Mouse (Mus musculus): ENCODE results near the gene Ager. TPM values are rescaled to one million over a fixed set of nuclear protein-coding genes. Genes with fewer than 3 reads are reported as not detected.

Gene Ager
- polyA plus RNA-seq, 1 experiment = 0.22 TPM

DNA sequence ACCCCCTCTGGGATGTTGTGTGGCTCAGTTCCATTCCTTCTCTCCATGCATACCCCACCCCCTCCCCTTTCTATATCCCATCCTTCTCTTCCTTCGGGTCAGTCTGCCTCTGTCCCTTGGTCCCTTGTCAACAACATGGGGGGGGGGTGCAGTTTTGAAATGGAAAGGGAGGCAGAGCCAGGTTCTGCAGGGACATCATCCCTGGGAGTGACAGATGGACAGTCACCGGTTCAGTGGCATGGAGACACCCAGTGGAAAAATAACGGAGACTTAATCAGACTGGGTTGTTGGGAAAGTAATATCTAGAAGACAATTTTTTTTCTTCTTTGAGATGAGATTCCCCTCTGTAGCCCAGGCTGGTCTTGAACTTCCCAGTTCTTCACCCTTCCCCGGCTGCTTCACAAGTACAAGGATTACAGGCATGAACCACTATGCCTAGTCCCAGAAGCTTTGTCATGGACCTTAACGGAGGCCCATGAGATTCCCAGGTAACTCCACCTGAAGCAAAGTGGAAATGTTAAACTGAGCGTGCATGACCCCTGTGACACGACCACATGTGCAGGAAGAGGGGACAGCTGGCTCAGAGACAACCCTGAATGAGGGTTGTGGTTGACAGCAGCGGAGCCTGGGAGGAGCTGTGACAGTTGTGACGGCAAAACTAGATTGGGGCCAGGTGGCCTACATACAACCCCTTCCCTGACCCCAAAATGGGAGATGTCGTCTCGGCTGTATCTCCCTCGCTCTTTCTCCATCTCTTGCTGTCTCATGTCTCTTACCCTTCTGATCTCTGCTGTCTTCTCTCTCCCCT, 32.3 kb downstream of the Ager start:
- peaks cover 45% of the 10 kb centered on the region for H3K27me3 ChIP-seq (ENCODE audit: control insufficient read depth, insufficient read depth, insufficient read length)
- no peak overlapping the region for H3ac ChIP-seq (ENCODE audit: control insufficient read depth, insufficient read length)
- H3K4me2 ChIP-seq (ENCODE audit: low read depth) = no peak overlapping the region
- H3K79me2 ChIP-seq (ENCODE audit: control insufficient read depth, insufficient read depth) = no peaks in the 10 kb centered on the region
- H3K4me3 ChIP-seq = no peak overlapping the region
- no peaks in the 10 kb centered on the region for H3K36me3 ChIP-seq (ENCODE audit: control insufficient read depth, insufficient read depth)
- TF ChIP-seq TCF12 (IDR thresholded peaks at IDR 0.05; ENCODE audit: insufficient read depth, poor library complexity, severe bottlenecking) = no peak
- no peak for TF ChIP-seq MYOG (IDR thresholded peaks at IDR 0.05; ENCODE audit: control insufficient read depth in 1 of 3, insufficient read depth in 1 of 3, insufficient read length in 2 of 3, low read depth in 2 of 3)
- TF ChIP-seq USF1 (IDR thresholded peaks at IDR 0.05; ENCODE audit: low read depth) = no peak
- no peak for TF ChIP-seq CEBPB (IDR thresholded peaks at IDR 0.05; ENCODE audit: insufficient read depth, poor library complexity, severe bottlenecking)
- TF ChIP-seq REST (IDR thresholded peaks at IDR 0.05; ENCODE audit: insufficient read depth, insufficient read length) = no peak
- TF ChIP-seq MAX (IDR thresholded peaks at IDR 0.05; ENCODE audit: low read depth) = no peak
- TF ChIP-seq SRF (IDR thresholded peaks at IDR 0.05; ENCODE audit: control insufficient read depth, insufficient read length, low read depth) = no peak
- no peak for TF ChIP-seq POLR2A (IDR thresholded peaks at IDR 0.05; ENCODE audit: insufficient read length, low read depth)
- TF ChIP-seq POLR2AphosphoS2 (IDR thresholded peaks at IDR 0.05; ENCODE audit: insufficient read length, low read depth) = no peak
- no peak for TF ChIP-seq E2F4 (IDR thresholded peaks at IDR 0.05; ENCODE audit: insufficient read depth)
- TF ChIP-seq MYOD1 (IDR thresholded peaks at IDR 0.05; ENCODE audit: control insufficient read depth in 1 of 3, insufficient read length in 2 of 3, low read depth in 2 of 3) = no peak
- no peak for TF ChIP-seq TCF3 (IDR thresholded peaks at IDR 0.05; ENCODE audit: insufficient read length, low read depth)

DNA sequence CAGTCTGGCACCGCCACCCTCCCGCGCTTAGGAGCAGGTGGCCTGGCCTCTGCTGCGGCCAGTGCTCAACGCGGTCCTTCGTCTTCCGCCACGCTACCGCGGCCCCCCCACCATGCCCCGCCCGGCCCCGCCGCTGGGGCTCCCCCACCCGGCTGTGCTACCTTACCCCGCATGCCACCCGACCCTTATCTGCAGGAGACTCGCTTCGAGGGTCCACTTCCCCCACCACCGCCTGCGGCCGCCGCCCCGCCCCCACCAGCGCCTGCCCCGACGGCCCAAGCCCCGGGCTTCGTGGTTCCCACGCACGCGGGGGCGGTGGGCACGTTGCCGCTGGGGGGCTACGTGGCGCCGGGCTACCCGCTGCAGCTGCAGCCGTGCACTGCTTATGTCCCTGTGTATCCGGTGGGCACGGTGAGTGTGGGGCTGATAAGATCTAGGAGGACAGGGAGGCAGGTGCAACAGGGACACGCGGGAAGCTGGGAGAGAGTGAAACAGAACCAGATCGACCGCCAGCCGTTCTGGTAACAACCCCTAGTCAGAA, 33.2 kb downstream of the Ager start:
- no peak overlapping the region for H3K4me2 ChIP-seq (ENCODE audit: low read depth)
- no peak overlapping the region for H3ac ChIP-seq (ENCODE audit: control insufficient read depth, insufficient read length)
- no peak overlapping the region for H3K4me3 ChIP-seq
- TF ChIP-seq TCF12 (IDR thresholded peaks at IDR 0.05; ENCODE audit: insufficient read depth, poor library complexity, severe bottlenecking) (no peak), MYOD1 (IDR thresholded peaks at IDR 0.05; ENCODE audit: control insufficient read depth in 1 of 3, insufficient read length in 2 of 3, low read depth in 2 of 3) (peak in 1 of 3 experiments; percentile 1), REST (IDR thresholded peaks at IDR 0.05; ENCODE audit: insufficient read depth, insufficient read length) (no peak)
- no peaks in the 10 kb centered on the region for H3K79me2 ChIP-seq (ENCODE audit: control insufficient read depth, insufficient read depth)
- no peaks in the 10 kb centered on the region for H3K36me3 ChIP-seq (ENCODE audit: control insufficient read depth, insufficient read depth)
- peaks cover 45% of the 10 kb centered on the region for H3K27me3 ChIP-seq (ENCODE audit: control insufficient read depth, insufficient read depth, insufficient read length)

DNA sequence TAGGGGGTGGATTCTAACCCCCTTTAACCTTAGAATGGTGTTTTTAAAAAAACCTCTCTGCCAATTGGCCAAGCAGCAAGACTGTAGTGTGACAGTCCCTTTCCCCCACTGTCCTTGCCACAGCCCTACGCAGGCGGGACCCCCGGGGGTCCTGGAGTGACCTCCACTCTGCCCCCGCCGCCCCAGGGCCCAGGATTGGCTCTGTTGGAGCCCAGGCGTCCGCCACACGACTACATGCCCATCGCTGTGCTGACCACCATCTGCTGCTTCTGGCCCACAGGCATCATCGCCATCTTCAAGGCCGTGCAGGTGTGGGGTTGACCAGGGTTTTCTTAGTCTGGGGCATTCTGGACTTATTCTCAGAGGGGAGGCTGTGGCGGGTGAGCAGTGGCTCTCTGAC, 34.0 kb downstream of the Ager start:
- Histone ChIP-seq H3K36me3 (ENCODE audit: control insufficient read depth, insufficient read depth) (no peaks in the 10 kb centered on the region), H3ac (ENCODE audit: control insufficient read depth, insufficient read length) (no peak overlapping the region), H3K79me2 (ENCODE audit: control insufficient read depth, insufficient read depth) (no peaks in the 10 kb centered on the region), H3K4me2 (ENCODE audit: low read depth) (no peak overlapping the region), H3K4me3 (no peak overlapping the region), H3K27me3 (ENCODE audit: control insufficient read depth, insufficient read depth, insufficient read length) (peaks cover 45% of the 10 kb centered on the region)
- TF ChIP-seq POLR2AphosphoS2 (IDR thresholded peaks at IDR 0.05; ENCODE audit: insufficient read length, low read depth) = no peak
- no peak for TF ChIP-seq POLR2A (IDR thresholded peaks at IDR 0.05; ENCODE audit: insufficient read length, low read depth)
- TF ChIP-seq MYOD1 (IDR thresholded peaks at IDR 0.05; ENCODE audit: control insufficient read depth in 1 of 3, insufficient read length in 2 of 3, low read depth in 2 of 3) = no peak
- TF ChIP-seq TCF3 (IDR thresholded peaks at IDR 0.05; ENCODE audit: insufficient read length, low read depth) = no peak

DNA sequence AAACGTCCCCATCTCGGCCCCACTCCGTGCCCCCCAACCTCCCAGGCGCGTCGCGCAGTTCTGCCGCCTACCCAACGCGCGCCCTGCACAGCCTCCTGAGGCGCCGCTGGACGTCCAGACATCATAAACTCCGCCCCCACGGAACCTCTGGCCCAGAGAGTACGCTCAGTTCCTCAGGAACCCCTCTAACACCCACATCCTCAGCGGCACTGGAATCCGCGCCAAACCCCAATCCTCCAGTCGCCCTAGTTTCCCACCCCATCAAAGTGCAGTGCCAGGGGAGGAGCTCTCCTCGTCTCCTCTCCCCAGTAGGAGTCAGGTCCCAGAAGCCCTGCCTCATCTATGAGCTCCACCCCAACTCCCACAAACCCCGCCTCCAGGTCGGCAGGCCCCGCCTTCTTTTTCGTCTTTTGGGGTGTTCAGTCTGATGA, 34.6 kb downstream of the Ager start:
- H3ac ChIP-seq (ENCODE audit: control insufficient read depth, insufficient read length) = no peak overlapping the region
- H3K36me3 ChIP-seq (ENCODE audit: control insufficient read depth, insufficient read depth) = no peaks in the 10 kb centered on the region
- no peak overlapping the region for H3K4me2 ChIP-seq (ENCODE audit: low read depth)
- peaks cover 45% of the 10 kb centered on the region for H3K27me3 ChIP-seq (ENCODE audit: control insufficient read depth, insufficient read depth, insufficient read length)
- TF ChIP-seq SRF (IDR thresholded peaks at IDR 0.05; ENCODE audit: control insufficient read depth, insufficient read length, low read depth) = no peak
- no peak for TF ChIP-seq MAX (IDR thresholded peaks at IDR 0.05; ENCODE audit: low read depth)
- no peak for TF ChIP-seq REST (IDR thresholded peaks at IDR 0.05; ENCODE audit: insufficient read depth, insufficient read length)
- TF ChIP-seq POLR2A (IDR thresholded peaks at IDR 0.05; ENCODE audit: insufficient read length, low read depth) = no peak
- TF ChIP-seq USF1 (IDR thresholded peaks at IDR 0.05; ENCODE audit: low read depth) = no peak
- TF ChIP-seq CEBPB (IDR thresholded peaks at IDR 0.05; ENCODE audit: insufficient read depth, poor library complexity, severe bottlenecking) = no peak
- no peak for TF ChIP-seq MYOG (IDR thresholded peaks at IDR 0.05; ENCODE audit: control insufficient read depth in 1 of 3, insufficient read depth in 1 of 3, insufficient read length in 2 of 3, low read depth in 2 of 3)
- TF ChIP-seq POLR2AphosphoS2 (IDR thresholded peaks at IDR 0.05; ENCODE audit: insufficient read length, low read depth) = no peak
- no peak for TF ChIP-seq MYOD1 (IDR thresholded peaks at IDR 0.05; ENCODE audit: control insufficient read depth in 1 of 3, insufficient read length in 2 of 3, low read depth in 2 of 3)
- TF ChIP-seq TCF3 (IDR thresholded peaks at IDR 0.05; ENCODE audit: insufficient read length, low read depth) = no peak
- no peak for TF ChIP-seq TCF12 (IDR thresholded peaks at IDR 0.05; ENCODE audit: insufficient read depth, poor library complexity, severe bottlenecking)
- no peak overlapping the region for H3K4me3 ChIP-seq
- H3K79me2 ChIP-seq (ENCODE audit: control insufficient read depth, insufficient read depth) = no peaks in the 10 kb centered on the region

DNA sequence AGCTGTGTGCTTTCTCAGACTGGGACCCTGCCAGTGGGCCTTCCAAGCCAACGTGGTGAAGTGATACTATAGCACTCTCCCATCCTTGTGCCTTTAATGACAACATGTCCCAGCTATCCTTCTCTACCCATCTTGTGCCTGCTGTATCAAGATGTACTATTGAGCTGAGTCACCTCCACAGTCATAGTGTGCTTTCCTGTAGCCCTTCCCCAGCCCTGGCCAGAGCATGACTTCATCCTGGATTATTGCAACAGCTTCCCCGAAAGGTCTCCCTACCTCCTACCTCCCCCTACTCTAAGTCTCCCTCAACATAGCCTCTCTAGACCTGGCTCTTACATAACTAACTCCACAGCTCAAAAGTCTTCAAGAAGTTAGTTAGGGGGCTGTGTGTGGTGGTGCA, 38.0 kb downstream of the Ager start:
- no peaks in the 10 kb centered on the region for H3K36me3 ChIP-seq (ENCODE audit: control insufficient read depth, insufficient read depth)
- peaks cover 36% of the 10 kb centered on the region for H3K27me3 ChIP-seq (ENCODE audit: control insufficient read depth, insufficient read depth, insufficient read length)
- no peaks in the 10 kb centered on the region for H3K79me2 ChIP-seq (ENCODE audit: control insufficient read depth, insufficient read depth)
- H3ac ChIP-seq (ENCODE audit: control insufficient read depth, insufficient read length) = no peak overlapping the region
- no peak overlapping the region for H3K4me2 ChIP-seq (ENCODE audit: low read depth)
- no peak overlapping the region for H3K4me3 ChIP-seq
- TF ChIP-seq POLR2AphosphoS2 (IDR thresholded peaks at IDR 0.05; ENCODE audit: insufficient read length, low read depth) (no peak), CEBPB (IDR thresholded peaks at IDR 0.05; ENCODE audit: insufficient read depth, poor library complexity, severe bottlenecking) (0 out of 2 replicates have a peak, but pooled peaks have one; percentile 15)
